Mouse (Mus musculus): ENCODE results near the gene Tssk3. TPM values are rescaled to one million over a fixed set of nuclear protein-coding genes. Genes with fewer than 3 reads are reported as not detected.
A peak's percentile ranks its signal among the peaks of the same experiment; 100 is the strongest.
"Not testable (repeated sequence)": the region's sequence is repeated elsewhere in the genome, so short reads cannot be mapped to it uniquely, and the experiment has no call there.

Tssk3 gene
- total RNA-seq (2021) = not detected
- long read RNA-seq, experiment 1, partial matches to known transcripts = 0 of 1 reads
- long read RNA-seq, experiment 1, other reads (novel, unspliced or antisense) = 0 of 1 reads
- long read RNA-seq, experiment 2 = 0 reads

DNA sequence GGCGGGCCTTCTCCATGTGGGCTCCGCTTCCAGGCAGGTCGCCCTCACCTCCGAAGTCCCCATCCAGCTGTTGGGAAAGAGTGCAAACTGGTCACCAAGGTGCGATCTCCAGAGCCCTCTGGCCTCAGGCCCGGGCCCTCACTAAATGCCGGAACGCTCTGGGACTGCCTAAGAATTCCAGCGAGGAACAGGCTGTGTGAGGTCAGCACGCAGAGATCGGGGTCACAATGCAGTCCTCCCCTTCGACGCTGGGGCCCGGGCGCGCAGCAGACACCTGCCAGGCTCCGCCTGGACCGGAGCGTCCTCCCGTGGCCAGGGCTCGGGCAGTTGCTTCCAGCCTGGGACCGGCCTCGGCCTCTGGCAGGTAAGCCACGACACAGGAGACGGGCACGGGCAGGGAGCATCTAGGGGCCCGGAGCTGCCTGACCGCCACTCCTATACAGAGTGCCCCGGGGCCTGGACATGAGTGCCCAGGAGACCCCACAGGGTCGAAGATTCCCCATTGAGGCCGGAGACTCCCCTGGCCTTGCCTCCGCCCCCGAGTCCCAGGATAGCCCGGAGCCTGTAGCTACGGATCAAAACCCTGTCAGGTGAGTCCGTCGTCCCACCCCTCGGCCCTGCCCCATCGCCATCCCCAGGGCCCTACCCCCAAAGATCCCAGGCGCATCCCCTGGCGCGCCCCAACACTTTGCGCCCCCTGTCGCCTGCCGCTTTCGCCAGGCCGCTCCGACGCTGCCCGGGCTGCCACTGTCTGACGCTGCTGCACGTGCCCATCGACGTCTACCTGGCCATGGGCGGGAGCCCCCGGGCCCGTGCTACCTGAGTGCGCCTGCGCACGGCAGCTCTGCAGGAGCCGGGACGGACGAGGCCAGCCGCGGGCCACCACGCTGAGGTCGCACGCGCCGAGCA is at the start of gene Tssk3, which contains the start of gene Fam229a:
Gene Tssk3, minus strand, starts transcription at position 51 of the 909 bp plus-strand sequence.
Gene Fam229a, plus strand, starts transcription at position 219 of the 909 bp plus-strand sequence.
- peak; percentile 1 for TF ChIP-seq CTCF (IDR thresholded peaks at IDR 0.05)
- peak within 1 kb of the TSS; percentile 43 for H3K4me3 ChIP-seq
- intact Hi-C loops (cut with DNase I) = loop anchor here (5.0 kb wide), 1 partner anchor 116 kb away; no protein-coding TSS in a partner anchor
- H3K27ac ChIP-seq = peak within 1 kb of the TSS; percentile 11; the same call in 1 of the 2 replicates
- peak in 1 of 2 experiments; percentile 48 for DNase-seq (ENCODE audit: extremely low spot score in 1 of 2, low spot score in 2 of 2)

DNA sequence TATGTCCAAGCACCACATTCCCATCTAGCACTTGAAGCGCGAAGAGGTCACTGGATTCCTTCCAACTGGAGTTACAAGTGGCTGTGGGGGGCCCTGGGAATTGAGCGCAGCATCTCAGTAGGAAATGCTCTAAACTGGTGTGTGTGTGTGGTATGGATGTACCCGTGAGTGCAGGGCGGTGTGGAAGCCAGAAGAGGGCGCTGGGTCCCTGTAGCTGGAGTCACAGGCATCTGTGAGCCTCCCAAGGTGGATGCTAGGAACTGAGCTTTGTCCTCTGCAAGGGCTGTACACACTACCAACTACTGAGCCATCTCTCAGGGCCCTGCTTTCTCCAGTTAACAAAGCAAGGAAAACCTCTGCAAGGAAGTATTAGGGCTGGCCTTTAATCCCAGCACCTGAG is 49.2 kb upstream of the Tssk3 start:
- intact Hi-C loops (cut with DNase I) = no loop called here
- H3K27ac ChIP-seq = no peak overlapping the region
- no peak for DNase-seq (ENCODE audit: extremely low spot score in 1 of 2, low spot score in 2 of 2)
- TF ChIP-seq CTCF (IDR thresholded peaks at IDR 0.05) = peak; percentile 23
- no peak overlapping the region for H3K4me3 ChIP-seq

DNA sequence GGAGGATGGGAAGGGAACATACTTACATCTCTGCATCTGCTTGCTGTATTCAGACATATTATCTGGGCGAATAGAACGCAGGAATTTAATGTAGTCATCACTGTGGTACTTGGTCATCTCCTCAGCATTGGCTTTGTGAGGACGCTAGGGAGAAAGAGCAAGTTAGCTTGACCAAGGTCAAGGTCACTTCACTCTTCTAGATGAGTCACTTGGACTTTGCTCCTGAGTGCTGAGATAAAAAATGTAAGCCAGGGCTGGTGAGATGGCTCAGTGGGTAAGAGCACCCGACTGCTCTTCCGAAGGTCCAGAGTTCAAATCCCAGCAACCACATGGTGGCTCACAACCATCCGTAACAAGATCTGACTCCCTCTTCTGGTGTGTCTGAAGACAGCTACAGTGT is 38.1 kb upstream of the Tssk3 start:
- DNase-seq (ENCODE audit: extremely low spot score in 1 of 2, low spot score in 2 of 2); intact Hi-C loops (cut with DNase I); H3K27ac ChIP-seq; H3K4me3 ChIP-seq: not testable (repeated sequence)

DNA sequence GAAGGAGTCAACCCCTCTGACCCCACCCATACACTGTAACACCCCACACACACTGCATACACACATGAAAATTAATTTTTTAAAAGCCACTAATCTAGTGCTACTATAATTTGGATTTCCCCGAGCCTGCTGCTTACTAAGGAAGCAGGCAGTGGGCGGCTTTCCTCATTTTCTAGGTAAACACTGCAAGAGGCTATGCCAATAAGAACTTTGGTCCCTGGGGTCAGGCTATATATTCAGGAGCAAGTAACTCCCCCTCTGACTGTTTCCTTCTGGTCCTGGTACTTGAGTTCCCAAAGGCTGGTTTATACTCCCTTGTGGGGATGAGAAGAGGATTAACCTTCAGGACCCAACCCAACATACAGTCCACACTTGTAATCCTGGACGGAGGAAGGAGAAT is 35.1 kb upstream of the Tssk3 start:
- DNase-seq (ENCODE audit: extremely low spot score in 1 of 2, low spot score in 2 of 2) = no peak

DNA sequence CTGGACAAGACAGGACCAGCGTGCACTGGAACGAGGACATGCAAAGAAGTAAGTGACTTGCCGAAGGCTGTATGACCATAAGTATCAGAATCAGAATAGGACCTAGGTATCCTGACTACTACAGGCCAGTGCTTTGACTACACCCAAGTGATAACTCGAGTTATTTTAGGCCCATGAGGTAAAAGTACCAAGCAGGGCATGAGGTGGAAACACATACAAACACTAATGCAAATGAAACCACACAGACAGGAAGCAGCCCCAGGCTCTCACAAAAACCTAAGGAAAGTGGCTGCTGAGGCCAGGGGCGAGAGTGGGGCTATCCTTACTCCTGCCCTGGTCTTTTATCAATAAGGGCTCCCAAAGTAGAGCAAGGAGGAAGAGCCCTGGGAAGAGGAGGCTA is 34.5 kb upstream of the Tssk3 start:
- intact Hi-C loops (cut with DNase I) = no loop called here

More for the DNA sequence above, 35.1 kb upstream of the Tssk3 start:
- Histone ChIP-seq H3K4me3 (no peak overlapping the region), H3K27ac (no peak overlapping the region)
- intact Hi-C loops (cut with DNase I) = no loop called here
- TF ChIP-seq CTCF (IDR thresholded peaks at IDR 0.05) = no peak

DNA sequence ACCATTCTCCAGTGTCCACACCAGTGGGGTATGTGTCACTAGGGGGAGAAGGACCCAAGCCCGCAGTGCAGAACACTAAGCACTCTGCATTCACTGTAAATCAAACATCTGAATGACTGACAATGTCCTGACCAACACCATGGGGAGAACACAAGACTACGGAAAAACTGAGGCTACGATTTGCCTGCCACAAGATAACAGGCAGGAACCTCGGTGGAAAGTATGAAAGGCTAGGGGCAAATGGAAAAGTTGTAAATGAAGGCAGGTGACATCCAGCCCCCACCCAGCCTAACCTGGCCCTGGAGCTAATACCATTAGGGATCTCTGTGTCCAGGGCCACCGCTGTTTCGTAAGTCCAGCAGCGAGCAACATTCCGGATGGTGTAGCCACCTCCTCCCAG is 27.7 kb upstream of the Tssk3 start:
- TF ChIP-seq CTCF (IDR thresholded peaks at IDR 0.05) = no peak
- Histone ChIP-seq H3K27ac (no peak overlapping the region), H3K4me3 (no peak overlapping the region)
- intact Hi-C loops (cut with DNase I) = no loop called here
- no peak for DNase-seq (ENCODE audit: extremely low spot score in 1 of 2, low spot score in 2 of 2)

More for the DNA sequence above, 34.5 kb upstream of the Tssk3 start:
- no peak for TF ChIP-seq CTCF (IDR thresholded peaks at IDR 0.05)
- no peak overlapping the region for H3K27ac ChIP-seq
- H3K4me3 ChIP-seq = no peak overlapping the region
- DNase-seq (ENCODE audit: extremely low spot score in 1 of 2, low spot score in 2 of 2) = no peak

DNA sequence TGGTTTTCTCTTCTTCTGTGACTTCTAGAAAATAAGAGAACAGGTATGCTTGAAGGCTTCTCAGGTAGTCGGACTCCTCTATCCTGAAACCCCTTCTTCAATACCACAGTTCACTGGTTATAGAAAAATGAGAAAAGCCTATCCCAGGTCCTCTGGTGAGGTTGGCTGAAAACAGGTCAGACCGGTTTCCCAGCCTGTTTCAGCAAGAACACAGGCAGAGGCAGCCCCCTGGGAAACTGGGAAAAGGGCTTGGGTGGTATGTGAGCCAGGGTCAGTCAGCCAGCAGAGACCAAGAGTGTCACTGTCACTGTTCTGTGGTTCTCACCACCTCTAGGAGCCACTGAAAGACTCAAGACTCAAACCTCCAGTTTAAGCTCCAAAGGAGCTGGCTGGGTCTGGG is 26.1 kb upstream of the Tssk3 start:
- H3K27ac ChIP-seq = no peak overlapping the region
- H3K4me3 ChIP-seq = no peak overlapping the region
- no peak for DNase-seq (ENCODE audit: extremely low spot score in 1 of 2, low spot score in 2 of 2)
- intact Hi-C loops (cut with DNase I) = no loop called here
- TF ChIP-seq CTCF (IDR thresholded peaks at IDR 0.05) = no peak

DNA sequence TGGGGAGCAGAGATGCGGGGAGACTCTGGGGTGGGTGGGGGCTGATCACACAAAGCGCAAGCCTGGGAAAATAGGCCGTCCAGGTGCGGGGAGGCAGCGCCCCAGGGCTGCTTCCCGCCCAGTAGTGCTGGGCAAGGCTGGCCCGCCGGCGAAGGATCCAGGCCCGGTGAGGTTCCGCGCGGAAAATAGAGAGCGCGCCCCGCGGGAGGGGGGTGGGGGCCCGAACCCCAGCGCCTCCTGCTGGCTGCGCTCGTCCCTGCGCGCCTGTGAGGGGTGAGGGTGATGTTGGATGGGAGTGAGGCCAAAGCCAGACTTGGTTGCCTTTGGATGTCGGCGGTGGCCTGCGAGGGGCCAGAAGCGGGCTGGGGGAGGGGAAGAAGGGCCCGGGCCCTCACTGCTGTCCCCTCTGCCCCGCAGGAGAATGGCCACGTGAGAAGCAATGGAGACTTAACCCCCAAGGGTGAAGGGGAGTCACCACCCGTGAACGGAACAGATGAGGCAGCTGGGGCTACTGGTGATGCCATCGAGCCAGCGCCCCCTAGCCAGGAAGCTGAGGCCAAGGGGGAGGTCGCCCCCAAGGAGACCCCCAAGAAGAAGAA is 23.6 kb upstream of the Tssk3 start:
- Histone ChIP-seq H3K27ac (peak overlapping the region; percentile 72), H3K4me3 (peak overlapping the region; percentile 53)
- intact Hi-C loops (cut with DNase I) = no loop called here
- TF ChIP-seq CTCF (IDR thresholded peaks at IDR 0.05) = peak; percentile 80
- DNase-seq (ENCODE audit: extremely low spot score in 1 of 2, low spot score in 2 of 2) = peak; percentile 36 to 57

DNA sequence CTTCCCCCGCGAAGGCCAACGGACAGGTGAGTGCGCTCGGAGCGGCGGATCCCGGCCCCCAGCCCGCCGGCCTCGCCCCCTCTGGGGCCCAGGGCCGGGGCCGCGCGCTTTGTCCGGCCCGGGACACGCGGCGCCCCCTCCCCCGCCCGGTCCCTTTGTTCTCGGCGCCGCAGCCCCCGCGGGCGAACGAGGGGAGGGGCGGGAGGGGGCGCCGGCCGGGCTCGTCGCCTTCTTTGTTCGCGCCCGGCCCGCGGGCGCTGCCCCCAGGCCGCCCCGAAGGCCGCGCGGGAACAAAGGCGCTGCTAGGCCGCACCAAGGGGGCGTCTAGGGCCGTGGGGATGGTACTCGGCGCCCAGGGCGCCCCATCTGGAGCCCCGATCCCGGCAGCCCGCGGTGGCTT is 23.1 kb upstream of the Tssk3 start:
- Histone ChIP-seq H3K27ac (peak overlapping the region; percentile 72), H3K4me3 (peak overlapping the region; percentile 53)
- intact Hi-C loops (cut with DNase I) = no loop called here
- DNase-seq (ENCODE audit: extremely low spot score in 1 of 2, low spot score in 2 of 2) = no peak
- TF ChIP-seq CTCF (IDR thresholded peaks at IDR 0.05) = no peak

DNA sequence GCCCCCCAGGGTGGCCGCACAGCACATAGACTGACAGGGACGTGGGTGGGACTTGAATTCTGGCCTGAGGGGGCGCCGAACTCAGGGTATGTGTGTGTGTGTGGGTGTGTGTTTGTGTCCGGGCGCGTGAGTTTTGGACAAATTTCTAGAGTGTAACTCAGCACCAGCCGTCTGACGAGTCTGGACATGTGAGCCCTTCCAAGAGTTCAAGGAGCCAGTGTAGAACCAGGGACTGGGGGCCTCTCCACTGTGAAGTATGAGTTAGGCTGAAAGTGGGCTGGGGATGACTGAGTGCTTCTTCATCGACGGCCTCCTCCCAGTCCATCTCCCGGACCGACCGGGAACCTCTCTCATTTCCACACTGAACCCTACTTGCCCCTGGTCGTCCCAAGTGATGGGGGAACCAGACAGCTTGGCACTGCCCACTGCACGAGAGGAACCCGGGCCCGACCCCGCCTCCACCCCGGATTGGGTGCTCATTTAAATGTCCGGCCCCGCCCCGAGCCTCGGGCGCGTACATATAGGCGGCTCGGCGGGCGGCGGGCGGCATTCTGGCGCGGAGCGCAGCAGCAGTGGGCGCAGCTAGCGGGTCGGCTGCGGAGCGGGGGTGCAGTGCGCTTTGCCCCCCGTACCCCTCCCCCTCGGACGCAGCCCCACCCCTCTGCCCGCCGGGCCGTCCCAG is 22.4 kb upstream of the Tssk3 start, which contains the start of gene Marcksl1:
Gene Marcksl1, plus strand, starts transcription at position 496 of the 682 bp plus-strand sequence.
- TF ChIP-seq CTCF (IDR thresholded peaks at IDR 0.05) = no peak
- DNase-seq (ENCODE audit: extremely low spot score in 1 of 2, low spot score in 2 of 2) = peak; percentile 63 to 79
- intact Hi-C loops (cut with DNase I) = no loop called here
- Histone ChIP-seq H3K4me3 (peak within 1 kb of the TSS; percentile 53), H3K27ac (peak within 1 kb of the TSS; percentile 72)

DNA sequence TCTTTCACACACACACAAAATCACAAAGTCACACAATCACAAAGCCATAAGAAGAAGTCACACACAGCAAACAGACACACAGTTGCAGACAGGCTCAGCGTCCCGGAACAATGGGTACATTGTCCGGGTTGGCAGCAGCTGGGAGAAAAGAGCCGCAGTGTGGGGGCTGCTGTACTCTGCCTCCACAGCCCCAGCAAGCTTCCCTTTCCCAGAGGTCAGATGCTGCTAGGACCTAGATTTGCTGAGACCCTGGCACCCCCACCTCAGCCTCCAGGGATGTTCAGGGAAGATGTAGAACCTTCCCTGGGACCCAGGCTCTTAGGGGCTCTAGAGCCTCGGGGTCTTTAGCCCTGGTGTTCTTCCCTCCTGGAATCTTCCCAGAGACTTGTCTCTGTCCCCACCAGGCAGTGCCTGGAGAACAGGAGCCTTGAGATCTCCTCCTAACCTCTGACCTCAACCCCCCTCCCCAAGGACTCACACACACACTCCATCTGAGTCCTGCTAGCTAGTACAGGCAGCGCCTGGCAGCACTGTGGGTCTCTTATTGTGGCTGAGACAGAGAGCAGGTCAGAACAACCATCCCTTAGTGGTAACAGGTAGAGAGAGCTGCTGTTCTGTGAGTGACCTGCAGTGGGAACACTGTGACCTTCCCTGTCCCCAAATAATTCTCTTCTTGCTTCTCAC is 20.7 kb upstream of the Tssk3 start:
- intact Hi-C loops (cut with DNase I) = no loop called here
- no peak for DNase-seq (ENCODE audit: extremely low spot score in 1 of 2, low spot score in 2 of 2)
- no peak for TF ChIP-seq CTCF (IDR thresholded peaks at IDR 0.05)
- Histone ChIP-seq H3K27ac (peak overlapping the region; percentile 32), H3K4me3 (no peak overlapping the region)
